Mouse (Mus musculus): ENCODE results near the gene Phyhipl.

GRCm38 (mm10) chr10:70640896-70641596 is 14.7 kb downstream of the Phyhipl start:
- no peak for TF ChIP-seq USF1 (IDR thresholded peaks at IDR 0.05; ENCODE audit: low read depth, low read length)
- no peak for TF ChIP-seq GABPA (IDR thresholded peaks at IDR 0.05; ENCODE audit: insufficient replicate concordance, low read depth, low read length)
- no peak for TF ChIP-seq POLR2A (IDR thresholded peaks at IDR 0.05; ENCODE audit: low read depth, low read length)
- TF ChIP-seq MAX (IDR thresholded peaks at IDR 0.05; ENCODE audit: low read length), result no peak
- no peak for TF ChIP-seq RAD21 (IDR thresholded peaks at IDR 0.05; ENCODE audit: low read depth, low read length)
- no peak for TF ChIP-seq CTCF (conservative IDR thresholded peaks at IDR 0.05 in 1 of 2, IDR thresholded peaks at IDR 0.05 in 1 of 2; ENCODE audit: low read depth in 2 of 2, low read length in 2 of 2)
- no peak for TF ChIP-seq MAFK (IDR thresholded peaks at IDR 0.05; ENCODE audit: insufficient replicate concordance, low read length)
- no peak for TF ChIP-seq CHD2 (IDR thresholded peaks at IDR 0.05; ENCODE audit: low read length)
- TF ChIP-seq USF2 (conservative IDR thresholded peaks at IDR 0.05; ENCODE audit: low read depth, low read length), result no peak
- TF ChIP-seq ETS1 (conservative IDR thresholded peaks at IDR 0.05; ENCODE audit: low read depth, low read length), result no peak
- TF ChIP-seq ZMIZ1 (IDR thresholded peaks at IDR 0.05; ENCODE audit: low read depth, low read length), result no peak
- TF ChIP-seq CHD1 (IDR thresholded peaks at IDR 0.05; ENCODE audit: low read depth, low read length), result no peak
- TF ChIP-seq POLR2AphosphoS2 (IDR thresholded peaks at IDR 0.05; ENCODE audit: low read depth, low read length), result no peak

All from CH12.LX (cell line).